Mouse (Mus musculus) lung, adult 2 months (tissue): ENCODE results near the gene Slc2a12.

Experiments used
- CTCF ChIP-seq: fragments of 200-500 bp; IDR thresholded peaks from 2 replicates; pipeline ENCODE4 v1.5.1; 2011; ENCODE audit warnings: mild to moderate bottlenecking, low read length, control low read depth; ENCODE audit not compliant: insufficient read depth
- POLR2A ChIP-seq: fragments of 200-500 bp; IDR thresholded peaks from 2 replicates; pipeline ENCODE4 v1.6.1; 2011; ENCODE audit warnings: low read depth, mild to moderate bottlenecking, control low read depth, low read length, borderline replicate concordance; ENCODE audit errors: extremely low read depth

GRCm38 (mm10) chr10:22720781-22721529 lies 76.1 kb downstream of the Slc2a12 start:
- no peak for TF ChIP-seq POLR2A
- TF ChIP-seq CTCF, result no peak
